Mouse (Mus musculus) hindbrain, embryonic 16.5 days (tissue): ENCODE results near the gene Cops7b. TPM values are rescaled to one million over a fixed set of nuclear protein-coding genes. Genes with fewer than 3 reads are reported as not detected.

ENCODE experiments used
- ATAC-seq: fragments of 200-750 bp; cut with Nextera tagmentation; 2 replicates; pipeline ENCODE4 v1.8.0; 2017; ENCODE audit warnings: moderate TSS enrichment, moderate library complexity
- H3K27ac ChIP-seq: fragments of 300-500 bp; sonication (generic); 2 replicates; pipeline ENCODE4 v1.5.1; 2014; ENCODE audit warnings: low read depth, mild to moderate bottlenecking, control low read depth, low read length, moderate library complexity
- H3K27me3 ChIP-seq: fragments of 300-500 bp; sonication (generic); replicated peaks from 2 replicates; pipeline ENCODE4 v1.6.1; 2014; ENCODE audit warnings: low read length; ENCODE audit not compliant: control insufficient read depth, insufficient read depth
- H3K36me3 ChIP-seq: fragments of 300-500 bp; sonication (generic); 2 replicates; pipeline ENCODE4 v1.6.1; 2014; ENCODE audit warnings: mild to moderate bottlenecking, low read length, moderate library complexity, mixed read lengths; ENCODE audit not compliant: control insufficient read depth, insufficient read depth
- H3K4me1 ChIP-seq: fragments of 300-500 bp; sonication (generic); 2 replicates; pipeline ENCODE4 v1.6.1; 2014; ENCODE audit warnings: low read depth, low read length; ENCODE audit not compliant: control insufficient read depth, insufficient read depth
- H3K4me2 ChIP-seq: fragments of 300-500 bp; sonication (generic); 2 replicates; pipeline ENCODE4 v1.6.1; 2014; ENCODE audit warnings: mild to moderate bottlenecking, low read length, control low read depth, moderate library complexity
- H3K4me3 ChIP-seq: fragments of 300-500 bp; sonication (generic); 2 replicates; pipeline ENCODE4 v1.5.1; 2014; ENCODE audit warnings: mild to moderate bottlenecking, low read length, control low read depth, moderate library complexity
- H3K9ac ChIP-seq: fragments of 300-500 bp; sonication (generic); 2 replicates; pipeline ENCODE4 v1.6.1; 2014; ENCODE audit warnings: low read depth, mild to moderate bottlenecking, control low read depth, low read length, moderate library complexity
- H3K9me3 ChIP-seq: fragments of 300-500 bp; sonication (generic); 2 replicates; pipeline ENCODE4 v1.6.1; 2014; ENCODE audit warnings: mild to moderate bottlenecking, low read length, moderate library complexity; ENCODE audit not compliant: control insufficient read depth
- WGBS: fragments of 180-500 bp; shearing (Covaris S2); extraction: QIAGEN DNeasy Blood & Tissue Kit; methylation state at CpG from one replicate; pipeline ENCODE4 v1.1.7; 2014; 5-methylcytosine and 5-hydroxymethylcytosine counted together
- polyA plus RNA-seq: library from polyadenylated mRNA; unstranded; fragments of >200 nt; fragmentation: Nextera tagmentation; extraction: Ambion mirVana; gene quantifications from 2 replicates; pipeline ENCODE4 v1.2.1, GENCODE M21; 2015

Gene Cops7b
- polyA plus RNA-seq, 1 experiment from 2014 or later = 57.1 TPM

GRCm38 (mm10) chr1:86633840-86634750 lies 51.4 kb downstream of the Cops7b start:
- peak; percentile 68 for ATAC-seq
- Histone ChIP-seq H3K4me1 (peaks cover 9% of the 10 kb centered on the region; the same call in 1 of the 2 replicates), H3K9me3 (no peaks in the 10 kb centered on the region), H3K27me3 (no peaks in the 10 kb centered on the region), H3K27ac (peak overlapping the region; percentile 63; the same call in 1 of the 2 replicates), H3K9ac (no peak overlapping the region), H3K4me3 (peak overlapping the region; percentile 18), H3K4me2 (peak overlapping the region; percentile 46), H3K36me3 (no peaks in the 10 kb centered on the region)
- WGBS = 38% methylated on average over 7 of the region's 7 CpGs

GRCm38 (mm10) chr1:86634751-86635359 lies 52.2 kb downstream of the Cops7b start:
- Histone ChIP-seq H3K4me2 (peak overlapping the region; percentile 46), H3K9me3 (no peaks in the 10 kb centered on the region), H3K36me3 (no peaks in the 10 kb centered on the region), H3K4me1 (peaks cover 9% of the 10 kb centered on the region; the same call in 1 of the 2 replicates), H3K27me3 (no peaks in the 10 kb centered on the region), H3K9ac (no peak overlapping the region), H3K4me3 (peak overlapping the region; percentile 18), H3K27ac (no peak overlapping the region)
- peak; percentile 92 for ATAC-seq
- WGBS = 55% methylated on average over 6 of the region's 6 CpGs

- Histone ChIP-seq H3K4me3 (no peak overlapping the region), H3K4me1 (no peaks in the 10 kb centered on the region), H3K9me3 (no peaks in the 10 kb centered on the region), H3K27me3 (no peaks in the 10 kb centered on the region), H3K36me3 (no peaks in the 10 kb centered on the region), H3K4me2 (no peak overlapping the region), H3K27ac (no peak overlapping the region), H3K9ac (no peak overlapping the region)
- ATAC-seq = no peak
- 69% methylated on average over 13 of the region's 13 CpGs for WGBS
Observed at GRCm38 (mm10) chr1:86643101-86643809, 60.6 kb downstream of the Cops7b start.

- WGBS = 60% methylated on average over 2 of the region's 2 CpGs
Observed at GRCm38 (mm10) chr1:86647517-86647916, 64.8 kb downstream of the Cops7b start.

GRCm38 (mm10) chr1:86650272-86650671 lies 67.6 kb downstream of the Cops7b start:
- no peak overlapping the region for H3K9ac ChIP-seq
- no peaks in the 10 kb centered on the region for H3K9me3 ChIP-seq
- H3K27me3 ChIP-seq = no peaks in the 10 kb centered on the region
- no peaks in the 10 kb centered on the region for H3K36me3 ChIP-seq
- H3K4me3 ChIP-seq = no peak overlapping the region
- 17% methylated on average over 6 of the region's 6 CpGs for WGBS
- H3K27ac ChIP-seq = no peak overlapping the region
- no peak overlapping the region for H3K4me2 ChIP-seq
- no peaks in the 10 kb centered on the region for H3K4me1 ChIP-seq
- ATAC-seq = peak; percentile 40; the same call in 1 of the 2 replicates

More at GRCm38 (mm10) chr1:86647517-86647916, 64.8 kb downstream of the Cops7b start:
- Histone ChIP-seq H3K4me3 (no peak overlapping the region), H3K27ac (no peak overlapping the region), H3K4me2 (no peak overlapping the region), H3K4me1 (no peaks in the 10 kb centered on the region), H3K36me3 (no peaks in the 10 kb centered on the region), H3K27me3 (no peaks in the 10 kb centered on the region), H3K9me3 (no peaks in the 10 kb centered on the region), H3K9ac (no peak overlapping the region)
- no peak for ATAC-seq

GRCm38 (mm10) chr1:86652675-86653074 lies 70.0 kb downstream of the Cops7b start:
- WGBS = 62% methylated on average over 4 of the region's 4 CpGs
- no peaks in the 10 kb centered on the region for H3K9me3 ChIP-seq
- no peak for ATAC-seq
- H3K4me2 ChIP-seq = no peak overlapping the region
- no peak overlapping the region for H3K4me3 ChIP-seq
- no peak overlapping the region for H3K9ac ChIP-seq
- H3K27ac ChIP-seq = no peak overlapping the region
- H3K27me3 ChIP-seq = no peaks in the 10 kb centered on the region
- no peaks in the 10 kb centered on the region for H3K36me3 ChIP-seq
- no peaks in the 10 kb centered on the region for H3K4me1 ChIP-seq

- no peak for ATAC-seq
- H3K4me3 ChIP-seq = no peak overlapping the region
Observed at GRCm38 (mm10) chr1:86657071-86657470, 74.4 kb downstream of the Cops7b start.

More at GRCm38 (mm10) chr1:86657071-86657470, 74.4 kb downstream of the Cops7b start:
- no peak overlapping the region for H3K4me2 ChIP-seq
- H3K9me3 ChIP-seq = no peaks in the 10 kb centered on the region
- H3K9ac ChIP-seq = no peak overlapping the region
- H3K36me3 ChIP-seq = no peaks in the 10 kb centered on the region
- H3K4me1 ChIP-seq = no peaks in the 10 kb centered on the region
- H3K27ac ChIP-seq = no peak overlapping the region
- H3K27me3 ChIP-seq = no peaks in the 10 kb centered on the region
- WGBS = 72% methylated on average over 5 of the region's 5 CpGs
